Mouse (Mus musculus) CD8-positive naive resting alpha-beta T cell, adult 57 days (primary cell): ENCODE measurements around the gene Cyp21a1. TPM values are rescaled to one million over a fixed set of nuclear protein-coding genes. Genes with fewer than 3 reads are reported as not detected.

ENCODE experiments used
- total RNA-seq: library from RNA; stranded (reverse); gene quantifications from one replicate; pipeline ENCODE4 v1.2.4, GENCODE M21; 2023

Cyp21a1 gene
- total RNA-seq, result not detected

GRCm38 (mm10) chr17:34804301-34804700, at the start of gene Cyp21a1:
Gene Cyp21a1 (minus strand): TSS chr17:34804561.

DNA sequence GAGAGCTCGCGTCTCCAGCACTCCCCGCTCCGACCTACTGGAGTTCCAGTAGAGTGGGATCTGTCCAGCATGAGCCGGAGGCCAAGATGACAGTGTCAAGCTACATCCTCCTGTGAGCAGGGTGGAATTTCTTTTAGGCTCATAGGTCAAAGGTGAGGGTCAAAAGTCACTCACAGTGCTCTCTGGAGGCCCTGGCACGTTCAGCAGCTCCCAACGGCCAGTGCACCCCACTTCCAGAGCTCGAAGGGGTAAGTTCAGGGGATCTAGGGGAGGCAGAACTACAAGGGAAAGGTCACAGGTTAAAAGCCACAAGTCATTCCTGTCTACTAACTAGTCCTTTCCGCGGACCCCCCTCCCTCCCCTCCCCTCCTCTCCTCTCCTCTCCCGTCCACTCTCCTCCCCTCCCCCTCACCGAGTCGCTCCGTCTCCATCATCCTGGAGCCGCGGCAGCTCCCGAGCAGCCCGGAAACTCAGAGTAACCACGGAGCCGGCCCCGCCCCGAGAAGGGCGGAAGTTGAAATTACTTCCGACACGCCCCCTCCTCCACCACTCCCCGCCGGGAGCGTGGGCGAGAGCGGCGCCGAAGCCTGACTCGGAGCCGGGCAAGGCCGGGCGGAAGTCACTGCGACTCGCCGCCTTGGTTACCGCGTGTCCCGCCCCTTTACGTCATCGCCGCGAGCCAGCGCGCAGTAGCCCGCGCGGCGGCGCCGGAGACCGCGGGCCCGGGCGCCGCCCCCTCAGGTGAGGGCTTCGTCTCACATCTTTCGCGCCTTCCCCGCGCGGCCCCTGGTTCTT, 45.6 kb upstream of the Cyp21a1 start, which contains the start of the genes Skiv2l and Nelfe:
Gene Skiv2l, minus strand, starts transcription at position 489 of the 795 bp plus-strand sequence.
Gene Nelfe, plus strand, starts transcription at position 670 of the 795 bp plus-strand sequence.

DNA sequence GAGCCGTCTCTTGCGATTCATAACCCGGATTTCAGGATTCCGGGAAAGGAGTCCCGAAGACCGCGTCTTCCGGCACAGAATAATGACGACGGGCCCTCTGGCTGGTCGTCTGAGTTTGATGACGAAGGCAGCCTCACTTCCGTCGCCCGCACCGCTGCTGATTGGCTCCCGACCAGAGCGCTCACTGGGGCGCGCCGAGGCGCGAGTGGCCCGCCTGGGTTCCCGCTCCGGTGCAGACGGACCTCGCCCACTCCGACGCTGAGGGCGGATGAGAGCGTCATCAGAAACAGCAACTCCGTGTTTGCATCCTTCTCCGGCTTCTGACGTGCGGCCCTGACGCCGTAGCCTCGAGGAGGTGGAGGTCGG, 32.5 kb upstream of the Cyp21a1 start, which contains the start of the genes Stk19 and Dxo:
Gene Stk19, minus strand, starts transcription at position 90 of the 366 bp plus-strand sequence.
Gene Dxo, plus strand, starts transcription at position 164 of the 366 bp plus-strand sequence.

Other genes starting within 250 kb of the Cyp21a1 start
- gene Notch4, start 240.3 kb downstream of the Cyp21a1 start, total RNA-seq, result 0.67 TPM
- gene Gpsm3, start 214.8 kb downstream of the Cyp21a1 start, total RNA-seq, result 188 TPM
- gene Pbx2, start 213.3 kb downstream of the Cyp21a1 start, total RNA-seq, result 45.2 TPM
- gene Ager, start 206.7 kb downstream of the Cyp21a1 start, total RNA-seq, result 4.8 TPM
- gene Rnf5, start 200.9 kb downstream of the Cyp21a1 start, total RNA-seq, result 29.0 TPM
- 54.0 TPM for gene Agpat1, start 200.3 kb downstream of the Cyp21a1 start, total RNA-seq
- gene Egfl8, start 188.6 kb downstream of the Cyp21a1 start, total RNA-seq, result 4.3 TPM
- gene Ppt2, start 176.1 kb downstream of the Cyp21a1 start, total RNA-seq, result 22.5 TPM
- 15.2 TPM for gene Prrt1, start 175.0 kb downstream of the Cyp21a1 start, total RNA-seq
- gene Fkbpl, start 159.8 kb downstream of the Cyp21a1 start, total RNA-seq, result 3.1 TPM
- gene Atf6b, start 157.4 kb downstream of the Cyp21a1 start, total RNA-seq, result 47.8 TPM
- 0.09 TPM for gene Tnxb, start 134.0 kb downstream of the Cyp21a1 start, total RNA-seq
- gene C4b, start 60.7 kb downstream of the Cyp21a1 start, total RNA-seq, result 1.3 TPM
- 62.5 TPM for gene Stk19, start 32.4 kb upstream of the Cyp21a1 start, total RNA-seq
- gene Dxo, start 32.5 kb upstream of the Cyp21a1 start, total RNA-seq, result 76.5 TPM
- 106 TPM for gene Skiv2l, start 45.6 kb upstream of the Cyp21a1 start, total RNA-seq
- gene Nelfe, start 45.8 kb upstream of the Cyp21a1 start, total RNA-seq, result 31.0 TPM
- gene Cfb, start 58.0 kb upstream of the Cyp21a1 start, total RNA-seq, result 0.61 TPM
- gene Zbtb12, start 74.9 kb upstream of the Cyp21a1 start, total RNA-seq, result 5.4 TPM
- not detected for gene Gm20547, start 77.5 kb upstream of the Cyp21a1 start, total RNA-seq
- gene C2, start 93.7 kb upstream of the Cyp21a1 start, total RNA-seq, result 1.9 TPM
- gene Ehmt2, start 93.9 kb upstream of the Cyp21a1 start, total RNA-seq, result 120 TPM
- not detected for gene Slc44a4, start 109.9 kb upstream of the Cyp21a1 start, total RNA-seq
- gene Neu1, start 126.7 kb upstream of the Cyp21a1 start, total RNA-seq, result 55.1 TPM
- 83.6 TPM for gene Hspa1b, start 154.7 kb upstream of the Cyp21a1 start, total RNA-seq
- not detected for gene Gm20481, start 165.4 kb upstream of the Cyp21a1 start, total RNA-seq
- 42.1 TPM for gene Hspa1a, start 167.6 kb upstream of the Cyp21a1 start, total RNA-seq
- gene Hspa1l, start 168.1 kb upstream of the Cyp21a1 start, total RNA-seq, result not detected
- 27.1 TPM for gene Lsm2, start 177.3 kb upstream of the Cyp21a1 start, total RNA-seq
- 98.2 TPM for gene Vars, start 196.4 kb upstream of the Cyp21a1 start, total RNA-seq
- gene Vwa7, start 212.0 kb upstream of the Cyp21a1 start, total RNA-seq, result 0.80 TPM
- 0.70 TPM for gene Sapcd1, start 223.5 kb upstream of the Cyp21a1 start, total RNA-seq
- 2.9 TPM for gene Msh5, start 242.2 kb upstream of the Cyp21a1 start, total RNA-seq
- gene Clic1, start 245.4 kb upstream of the Cyp21a1 start, total RNA-seq, result 149 TPM